Mouse (Mus musculus): ENCODE data around the gene Col4a2. TPM values are rescaled to one million over a fixed set of nuclear protein-coding genes. Genes with fewer than 3 reads are reported as not detected.

Gene Col4a2
- polyA plus RNA-seq, 1 experiment from 2014 or later: 35.4 TPM

DNA sequence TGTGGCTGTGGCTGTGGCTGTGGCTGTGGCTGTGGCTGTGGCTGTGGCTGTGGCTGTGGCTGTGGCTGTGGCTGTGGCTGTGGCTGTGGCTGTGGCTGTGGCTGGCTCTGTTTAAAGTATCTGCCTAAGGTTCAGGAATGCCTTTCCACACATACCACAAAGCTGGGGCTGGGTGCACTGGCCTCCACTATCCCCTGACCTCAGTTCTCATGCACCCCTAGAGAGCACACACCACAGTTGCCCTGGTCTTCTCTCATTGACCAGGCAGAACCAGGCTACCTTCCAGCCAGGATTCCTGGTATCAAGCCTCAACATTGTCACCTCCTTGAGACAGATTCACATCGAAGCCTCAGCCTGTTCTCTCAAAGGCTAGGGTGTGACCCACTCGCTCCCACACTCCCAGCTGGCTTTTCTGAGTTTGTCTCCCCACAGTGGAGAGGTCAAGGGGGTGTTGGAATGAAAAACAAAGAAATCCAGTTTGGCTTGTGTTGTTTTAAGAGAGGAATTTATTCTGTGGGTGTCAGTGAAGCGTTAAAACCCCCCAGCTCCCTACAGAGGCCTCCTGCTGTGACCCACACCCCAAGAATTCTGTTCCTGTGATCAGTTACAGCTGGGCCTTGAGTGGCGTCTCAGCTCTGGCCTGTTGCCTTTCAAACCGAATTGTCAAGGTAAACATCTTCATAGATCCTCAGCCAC is 15.3 kb downstream of the Col4a2 start:
- H3K27me3 ChIP-seq (replicated peaks): no peaks in the 10 kb centered on the region
- H3K9me3 ChIP-seq (replicated peaks): no peaks in the 10 kb centered on the region
- WGBS: 63% methylated on average over 5 of the region's 5 CpGs
- H3K4me2 ChIP-seq: no peak overlapping the region
- peaks cover 5% of the 10 kb centered on the region; the same call in 1 of the 2 replicates for H3K4me1 ChIP-seq
- no peaks in the 10 kb centered on the region for H3K36me3 ChIP-seq
- H3K4me3 ChIP-seq (replicated peaks): no peak overlapping the region
- ATAC-seq (ENCODE audit: low FRiP score): no peak
- no peak overlapping the region for H3K27ac ChIP-seq (replicated peaks)
- no peak overlapping the region for H3K9ac ChIP-seq (replicated peaks)

DNA sequence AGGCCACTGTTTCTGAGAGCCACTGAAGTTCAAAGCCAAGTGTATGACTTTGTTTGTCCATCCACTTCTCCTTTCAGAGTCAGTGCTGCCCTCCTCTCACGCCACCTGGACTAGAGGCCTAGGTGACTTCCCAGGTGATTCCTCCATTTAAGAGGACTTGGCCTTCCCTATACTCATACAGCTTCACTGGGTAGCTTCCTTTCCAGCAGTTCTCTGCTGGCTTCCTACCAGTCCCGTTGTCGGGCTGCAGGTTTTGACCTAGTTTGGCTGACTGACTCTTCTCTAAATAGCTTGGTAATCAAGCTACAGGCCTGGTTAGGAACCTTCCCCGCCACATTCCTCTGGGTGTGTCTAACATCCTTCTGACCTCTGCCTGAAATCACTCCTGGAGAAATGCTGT is 19.0 kb downstream of the Col4a2 start:
- H3K36me3 ChIP-seq: no peaks in the 10 kb centered on the region
- H3K4me2 ChIP-seq: no peak overlapping the region
- H3K27me3 ChIP-seq (replicated peaks): no peaks in the 10 kb centered on the region
- no peaks in the 10 kb centered on the region for H3K9me3 ChIP-seq (replicated peaks)
- no peak overlapping the region for H3K9ac ChIP-seq (replicated peaks)
- H3K4me3 ChIP-seq (replicated peaks): no peak overlapping the region
- H3K4me1 ChIP-seq: peaks cover 11% of the 10 kb centered on the region
- ATAC-seq (ENCODE audit: low FRiP score): no peak
- H3K27ac ChIP-seq (replicated peaks): no peak overlapping the region
- WGBS: 86% methylated on average over 4 of the region's 4 CpGs

DNA sequence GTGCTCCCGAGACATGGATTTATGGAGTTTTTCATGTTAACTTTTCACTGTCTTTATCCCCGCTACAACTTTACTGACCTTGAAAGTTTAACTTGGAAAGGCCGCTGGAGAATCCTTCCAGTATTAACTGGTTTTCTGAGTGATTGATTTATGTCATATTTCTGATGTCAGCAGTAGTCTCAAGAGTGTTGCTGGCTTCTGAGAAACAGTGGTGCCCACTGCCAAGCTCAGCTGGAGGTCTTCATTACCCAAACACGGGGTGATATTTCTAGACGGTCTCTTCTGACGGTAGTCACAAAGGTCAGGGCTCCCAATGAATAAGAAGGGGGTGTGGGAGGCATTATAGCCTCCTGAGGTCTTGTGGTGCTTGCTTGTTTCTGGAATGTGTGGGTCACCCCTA is 21.1 kb downstream of the Col4a2 start:
- H3K27ac ChIP-seq (replicated peaks): no peak overlapping the region
- no peak overlapping the region for H3K4me3 ChIP-seq (replicated peaks)
- no peak for ATAC-seq (ENCODE audit: low FRiP score)
- no peak overlapping the region for H3K4me2 ChIP-seq
- no peak overlapping the region for H3K9ac ChIP-seq (replicated peaks)
- H3K36me3 ChIP-seq: no peaks in the 10 kb centered on the region
- WGBS: 78% methylated on average over 6 of the region's 6 CpGs
- peaks cover 15% of the 10 kb centered on the region for H3K4me1 ChIP-seq
- no peaks in the 10 kb centered on the region for H3K27me3 ChIP-seq (replicated peaks)
- no peaks in the 10 kb centered on the region for H3K9me3 ChIP-seq (replicated peaks)

- no peaks in the 10 kb centered on the region for H3K9me3 ChIP-seq (replicated peaks)
- H3K36me3 ChIP-seq: no peaks in the 10 kb centered on the region
- WGBS: 90% methylated on average over 3 of the region's 3 CpGs
- H3K4me3 ChIP-seq (replicated peaks): no peak overlapping the region
- H3K4me2 ChIP-seq: no peak overlapping the region
- H3K9ac ChIP-seq (replicated peaks): no peak overlapping the region
- peaks cover 15% of the 10 kb centered on the region for H3K4me1 ChIP-seq
- ATAC-seq (ENCODE audit: low FRiP score): no peak
- no peaks in the 10 kb centered on the region for H3K27me3 ChIP-seq (replicated peaks)
- no peak overlapping the region for H3K27ac ChIP-seq (replicated peaks)
These were observed 21.9 kb downstream of the Col4a2 start for GRCm38 (mm10) chr8:11334493-11334892.

DNA sequence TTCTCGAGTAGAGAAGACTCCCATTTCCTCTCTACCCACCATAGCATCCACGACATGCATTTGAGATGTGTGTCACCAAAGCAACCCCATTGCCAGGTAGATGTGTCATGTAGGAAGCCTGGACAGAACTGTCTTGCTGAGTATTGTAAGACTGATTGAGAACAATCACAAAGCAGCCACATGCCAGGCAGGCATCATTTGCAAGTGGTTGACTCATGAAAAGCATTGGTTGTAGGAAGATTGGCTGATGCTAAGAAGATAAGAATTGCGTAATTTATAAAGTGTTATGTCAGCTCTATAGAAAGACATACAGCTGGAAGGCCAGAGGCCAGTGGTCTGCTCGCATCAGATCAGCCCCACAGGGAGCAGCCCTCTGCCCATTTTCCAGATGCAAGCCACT is 22.6 kb downstream of the Col4a2 start:
- no peaks in the 10 kb centered on the region for H3K36me3 ChIP-seq
- H3K4me1 ChIP-seq: peaks cover 19% of the 10 kb centered on the region
- H3K27ac ChIP-seq (replicated peaks): no peak overlapping the region
- no peak overlapping the region for H3K9ac ChIP-seq (replicated peaks)
- WGBS: 90% methylated on average over 4 of the region's 4 CpGs
- no peaks in the 10 kb centered on the region for H3K9me3 ChIP-seq (replicated peaks)
- H3K4me2 ChIP-seq: no peak overlapping the region
- no peak for ATAC-seq (ENCODE audit: low FRiP score)
- H3K27me3 ChIP-seq (replicated peaks): no peaks in the 10 kb centered on the region
- H3K4me3 ChIP-seq (replicated peaks): no peak overlapping the region

DNA sequence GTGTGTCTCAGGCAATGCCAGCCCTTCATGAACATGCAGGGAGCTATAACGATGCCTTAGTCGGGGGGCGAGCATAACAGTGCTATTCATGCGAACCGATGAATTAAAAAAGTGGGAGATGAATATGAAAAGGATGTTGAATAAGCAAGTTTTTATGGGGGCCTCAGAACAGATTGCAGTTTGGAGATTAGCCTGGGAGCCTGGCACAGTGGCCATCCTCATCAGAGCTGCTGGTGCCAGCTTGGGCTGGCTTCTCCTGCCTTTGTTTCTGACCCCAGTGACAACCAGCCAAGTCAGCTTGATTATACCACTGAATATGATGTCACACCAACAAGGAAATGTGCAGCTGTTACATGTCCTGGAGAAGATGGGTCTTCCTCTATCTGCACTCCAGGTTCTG is 23.7 kb downstream of the Col4a2 start:
- no peak for ATAC-seq (ENCODE audit: low FRiP score)
- no peaks in the 10 kb centered on the region for H3K27me3 ChIP-seq (replicated peaks)
- H3K4me2 ChIP-seq: no peak overlapping the region
- no peak overlapping the region for H3K9ac ChIP-seq (replicated peaks)
- H3K27ac ChIP-seq (replicated peaks): no peak overlapping the region
- peaks cover 19% of the 10 kb centered on the region for H3K4me1 ChIP-seq
- H3K36me3 ChIP-seq: no peaks in the 10 kb centered on the region
- H3K9me3 ChIP-seq (replicated peaks): no peaks in the 10 kb centered on the region
- no peak overlapping the region for H3K4me3 ChIP-seq (replicated peaks)
- WGBS: 67% methylated on average over 5 of the region's 5 CpGs

DNA sequence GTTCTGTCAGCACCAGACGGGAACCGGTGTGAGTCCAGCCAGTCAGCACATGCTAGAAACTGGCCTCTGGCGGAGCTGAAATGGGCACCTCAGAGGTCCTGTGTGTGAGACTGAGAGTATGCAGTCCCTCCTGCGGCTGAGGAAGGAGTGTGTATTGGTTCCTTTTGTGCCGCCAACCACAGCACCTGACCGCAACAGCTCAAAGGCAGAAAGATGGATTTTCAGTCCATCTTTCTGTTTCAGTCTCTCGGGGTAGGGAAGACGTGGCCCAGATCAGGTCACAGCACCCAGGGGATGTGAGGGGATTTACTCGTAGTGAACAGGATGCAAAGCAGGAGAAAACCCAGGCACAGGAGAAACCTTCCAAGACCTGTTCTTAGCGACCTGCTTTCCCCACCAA is 25.0 kb downstream of the Col4a2 start:
- ATAC-seq (ENCODE audit: low FRiP score): no peak
- no peak overlapping the region for H3K9ac ChIP-seq (replicated peaks)

DNA sequence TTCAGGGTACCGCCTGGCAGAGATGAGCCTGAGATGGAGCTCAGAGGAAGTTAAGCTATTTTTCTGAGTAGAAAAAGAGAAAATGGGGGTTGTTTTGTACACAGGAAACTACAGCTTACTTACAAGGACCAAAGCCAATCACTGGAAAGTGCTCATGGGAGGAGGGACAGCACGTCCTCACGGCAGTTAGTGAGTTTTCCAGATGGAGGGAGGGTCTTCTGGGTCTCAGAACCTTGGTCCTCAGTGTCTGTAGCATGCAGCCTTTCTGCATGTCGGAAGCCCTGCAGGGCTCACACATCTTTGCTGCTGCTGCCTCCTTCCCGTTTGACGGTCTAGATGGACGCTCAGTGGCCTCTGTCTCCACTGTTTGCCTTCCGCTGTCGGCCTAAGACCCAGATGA is 25.9 kb downstream of the Col4a2 start:
- ATAC-seq (ENCODE audit: low FRiP score): no peak
- peaks cover 19% of the 10 kb centered on the region for H3K4me1 ChIP-seq
- no peaks in the 10 kb centered on the region for H3K27me3 ChIP-seq (replicated peaks)
- no peak overlapping the region for H3K4me3 ChIP-seq (replicated peaks)
- no peaks in the 10 kb centered on the region for H3K9me3 ChIP-seq (replicated peaks)
- no peak overlapping the region for H3K27ac ChIP-seq (replicated peaks)
- no peaks in the 10 kb centered on the region for H3K36me3 ChIP-seq
- H3K9ac ChIP-seq (replicated peaks): no peak overlapping the region
- H3K4me2 ChIP-seq: no peak overlapping the region
- 84% methylated on average over 9 of the region's 9 CpGs for WGBS

More for the DNA sequence above, 25.0 kb downstream of the Col4a2 start:
- Histone ChIP-seq H3K4me1 (peaks cover 19% of the 10 kb centered on the region), H3K27me3 (replicated peaks) (no peaks in the 10 kb centered on the region), H3K9me3 (replicated peaks) (no peaks in the 10 kb centered on the region), H3K36me3 (no peaks in the 10 kb centered on the region), H3K4me3 (replicated peaks) (no peak overlapping the region), H3K4me2 (no peak overlapping the region), H3K27ac (replicated peaks) (no peak overlapping the region)
- WGBS: 90% methylated on average over 10 of the region's 10 CpGs

DNA sequence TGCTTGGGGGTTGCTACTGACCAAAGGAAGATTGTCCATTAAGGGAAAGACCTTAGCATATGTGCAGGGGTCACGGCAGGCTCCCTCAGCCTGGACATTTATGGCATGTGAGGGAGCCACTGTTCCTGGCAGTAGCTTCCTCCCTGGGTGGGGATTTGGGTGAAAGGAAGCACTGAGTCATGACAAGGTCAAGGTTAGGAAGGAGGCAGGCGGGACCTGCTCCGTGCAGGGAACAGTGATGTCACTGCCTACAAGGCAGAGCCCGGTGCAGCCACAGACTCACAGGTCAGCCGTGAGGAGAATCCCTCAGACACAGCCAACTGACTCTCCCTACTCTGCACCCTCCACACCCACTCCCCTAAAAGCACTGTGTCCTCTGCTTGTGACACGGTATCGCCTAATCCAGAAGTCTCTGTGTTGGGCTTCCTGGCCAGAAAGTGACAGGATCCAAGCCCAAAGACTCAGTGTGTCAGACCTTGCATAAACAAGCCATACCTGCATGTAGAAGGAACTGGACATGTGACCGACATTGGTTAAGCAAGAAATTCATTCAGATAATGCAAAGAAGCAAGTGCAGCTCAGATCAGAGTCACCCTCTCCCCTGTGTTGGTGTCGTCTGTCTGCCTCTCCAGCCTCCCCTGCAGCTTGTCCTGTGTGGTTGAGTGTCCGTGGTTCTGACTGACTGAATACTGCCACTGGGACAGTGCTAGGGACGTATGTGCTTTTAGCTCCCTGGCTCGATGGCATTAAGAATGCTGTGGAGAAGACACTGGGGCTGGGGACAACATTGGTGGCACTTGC is 27.9 kb downstream of the Col4a2 start:
- no peak overlapping the region for H3K4me3 ChIP-seq (replicated peaks)
- H3K27me3 ChIP-seq (replicated peaks): no peaks in the 10 kb centered on the region
- H3K9ac ChIP-seq (replicated peaks): no peak overlapping the region
- H3K4me1 ChIP-seq: peaks cover 19% of the 10 kb centered on the region
- no peak overlapping the region for H3K4me2 ChIP-seq
- WGBS: 80% methylated on average over 12 of the region's 12 CpGs
- ATAC-seq (ENCODE audit: low FRiP score): no peak
- H3K27ac ChIP-seq (replicated peaks): no peak overlapping the region; the same call in 1 of the 2 replicates
- no peaks in the 10 kb centered on the region for H3K9me3 ChIP-seq (replicated peaks)
- no peaks in the 10 kb centered on the region for H3K36me3 ChIP-seq

GRCm38 (mm10) chr8:11341111-11341566 is 28.5 kb downstream of the Col4a2 start:
- H3K9me3 ChIP-seq (replicated peaks): no peaks in the 10 kb centered on the region
- H3K27me3 ChIP-seq (replicated peaks): no peaks in the 10 kb centered on the region
- H3K4me2 ChIP-seq: no peak overlapping the region
- H3K9ac ChIP-seq (replicated peaks): no peak overlapping the region
- 85% methylated on average over 3 of the region's 3 CpGs for WGBS
- no peak for ATAC-seq (ENCODE audit: low FRiP score)
- H3K4me1 ChIP-seq: peaks cover 16% of the 10 kb centered on the region
- no peak overlapping the region; the same call in 1 of the 2 replicates for H3K27ac ChIP-seq (replicated peaks)
- no peaks in the 10 kb centered on the region for H3K36me3 ChIP-seq
- no peak overlapping the region for H3K4me3 ChIP-seq (replicated peaks)

GRCm38 (mm10) chr8:11344459-11344858 is 31.9 kb downstream of the Col4a2 start:
- WGBS: 88% methylated on average over 9 of the region's 9 CpGs
- H3K9ac ChIP-seq (replicated peaks): no peak overlapping the region
- ATAC-seq (ENCODE audit: low FRiP score): no peak
- no peak overlapping the region for H3K4me3 ChIP-seq (replicated peaks)
- H3K4me2 ChIP-seq: no peak overlapping the region
- H3K4me1 ChIP-seq: peaks cover 4% of the 10 kb centered on the region; the same call in 1 of the 2 replicates
- no peaks in the 10 kb centered on the region for H3K9me3 ChIP-seq (replicated peaks)
- no peak overlapping the region for H3K27ac ChIP-seq (replicated peaks)
- no peaks in the 10 kb centered on the region for H3K27me3 ChIP-seq (replicated peaks)
- H3K36me3 ChIP-seq: no peaks in the 10 kb centered on the region

DNA sequence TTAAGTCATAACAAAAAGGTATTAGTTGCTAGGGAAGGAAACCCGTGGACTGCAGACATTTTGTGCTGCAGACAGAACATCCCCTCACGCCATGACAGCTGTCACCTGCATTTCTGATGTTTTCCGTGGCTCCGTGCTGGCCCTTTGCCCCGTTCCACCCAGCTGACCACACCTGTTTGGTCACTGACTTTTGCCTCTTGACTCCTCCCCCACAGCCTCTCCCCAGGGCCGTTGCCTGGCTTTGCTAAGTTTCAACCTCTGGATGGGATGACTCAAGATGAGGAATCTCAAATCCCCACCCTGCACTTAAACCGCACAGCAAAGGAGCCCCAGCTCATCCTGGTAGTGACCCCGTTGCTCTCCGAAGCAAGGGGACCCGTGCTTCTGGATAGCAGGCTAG is 33.6 kb downstream of the Col4a2 start:
- no peak overlapping the region for H3K4me2 ChIP-seq
- 91% methylated on average over 10 of the region's 10 CpGs for WGBS
- H3K9me3 ChIP-seq (replicated peaks): no peaks in the 10 kb centered on the region
- no peak overlapping the region for H3K4me3 ChIP-seq (replicated peaks)
- no peaks in the 10 kb centered on the region for H3K27me3 ChIP-seq (replicated peaks)
- no peaks in the 10 kb centered on the region for H3K4me1 ChIP-seq
- ATAC-seq (ENCODE audit: low FRiP score): no peak
- H3K27ac ChIP-seq (replicated peaks): no peak overlapping the region
- H3K9ac ChIP-seq (replicated peaks): no peak overlapping the region
- H3K36me3 ChIP-seq: no peaks in the 10 kb centered on the region

Measured in neural tube, embryonic 15.5 days (tissue).